Mouse (Mus musculus): ENCODE measurements around the gene Zfp36.

The Zfp36 gene

DNA sequence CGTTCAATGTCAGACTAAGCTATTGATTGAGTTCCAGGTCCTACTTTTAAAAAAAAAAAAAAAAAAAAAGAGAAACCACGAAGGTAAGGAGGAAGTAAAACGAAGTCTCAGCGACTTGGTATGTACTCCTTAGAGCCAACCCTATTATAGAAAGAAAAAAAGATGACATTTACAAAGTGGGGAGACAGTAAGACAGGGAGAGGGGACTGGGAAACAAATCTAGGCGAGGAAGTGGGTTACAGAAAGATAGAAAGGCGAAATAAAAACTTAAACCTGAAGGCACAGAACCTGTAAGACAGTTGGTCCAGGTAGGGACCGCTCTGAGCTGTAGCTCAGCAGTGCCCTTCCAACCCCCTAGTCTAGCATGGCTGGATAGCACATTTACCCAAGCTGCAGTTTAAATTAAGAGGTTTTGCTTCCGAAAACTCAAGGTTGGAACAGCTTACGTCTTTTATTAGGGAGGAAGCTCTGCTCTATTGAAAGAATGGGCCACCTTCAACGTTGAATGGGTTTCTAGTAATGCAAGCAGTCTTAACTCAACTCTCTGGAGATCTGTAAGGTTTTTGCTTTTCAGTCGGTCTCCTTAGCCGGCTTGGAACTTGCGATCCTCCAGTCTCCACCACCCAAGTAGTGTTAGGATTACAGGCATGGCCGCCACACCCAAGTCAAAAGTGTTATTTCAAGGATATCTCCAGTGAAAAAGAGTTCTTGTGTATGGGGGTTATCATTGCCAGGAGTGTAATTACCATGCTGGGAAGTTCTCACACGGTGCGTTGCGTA is at the start of gene Zfp36:
TSS of gene Zfp36 (minus strand) at position 17 of the 780 bp plus-strand sequence.
- CTCF ChIA-PET, result interaction anchor here (0.6 kb wide), 1 partner anchor 579 kb away, joined by 15 read pairs; no protein-coding TSS in a partner anchor

DNA sequence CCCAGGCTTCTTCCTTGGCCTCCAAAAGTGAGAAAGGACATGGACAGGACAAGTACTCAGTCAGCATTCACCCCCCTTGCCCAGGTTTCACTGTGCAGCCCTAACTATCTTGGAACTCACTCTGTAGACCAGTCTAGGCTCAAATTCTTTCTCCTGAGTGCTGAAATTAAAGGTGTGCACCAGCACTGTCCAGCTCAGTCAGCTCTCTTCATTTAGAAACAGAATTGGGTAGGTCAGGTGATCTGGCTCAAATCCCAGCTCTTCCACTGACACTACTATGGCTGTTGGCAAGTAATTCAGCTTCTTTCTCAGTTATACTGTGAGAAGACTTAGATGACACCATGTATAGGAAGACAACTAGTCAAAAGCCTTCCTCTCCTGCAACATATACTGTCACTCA is 47.7 kb upstream of the Zfp36 start:
- CTCF ChIA-PET, result no interaction called here

DNA sequence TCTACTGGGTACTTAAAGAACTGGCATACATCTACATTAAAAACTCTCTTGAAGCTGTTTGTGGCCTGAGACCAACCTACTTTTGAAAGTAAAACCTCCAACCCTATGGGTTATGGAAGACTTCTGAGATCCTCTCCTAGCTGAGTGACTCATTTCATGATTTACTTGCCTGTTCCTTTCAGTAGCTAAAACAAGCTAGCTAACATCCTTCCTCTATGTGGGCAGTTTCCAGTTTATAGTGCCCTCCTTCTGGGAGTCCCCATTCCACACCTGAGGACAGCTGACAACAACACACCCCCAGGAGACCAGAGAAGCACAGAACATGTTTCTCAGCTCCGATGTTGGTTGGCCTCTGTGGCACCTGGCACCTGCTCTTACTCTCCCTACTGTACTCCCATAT is 43.0 kb upstream of the Zfp36 start:
- CTCF ChIA-PET, result no interaction called here

DNA sequence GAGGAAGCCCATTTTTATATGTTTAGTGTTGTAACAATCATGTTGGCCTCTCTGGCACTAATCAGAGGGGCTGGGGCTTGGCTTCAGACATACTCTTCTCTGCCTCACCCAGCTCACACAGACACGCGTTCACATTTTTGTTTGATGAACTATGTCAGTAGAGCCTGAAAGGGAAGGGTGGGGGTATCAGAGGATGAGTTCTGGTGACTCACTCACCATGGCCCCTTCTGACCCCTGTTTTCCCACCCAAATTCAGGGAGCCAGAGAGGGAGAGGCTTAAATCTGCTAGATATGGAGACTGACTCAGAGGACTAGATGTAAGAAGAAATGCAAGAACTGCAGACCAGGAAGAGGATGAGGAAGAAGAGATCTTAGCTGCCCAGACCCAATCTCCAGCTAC is 39.4 kb upstream of the Zfp36 start:
- CTCF ChIA-PET, result no interaction called here

DNA sequence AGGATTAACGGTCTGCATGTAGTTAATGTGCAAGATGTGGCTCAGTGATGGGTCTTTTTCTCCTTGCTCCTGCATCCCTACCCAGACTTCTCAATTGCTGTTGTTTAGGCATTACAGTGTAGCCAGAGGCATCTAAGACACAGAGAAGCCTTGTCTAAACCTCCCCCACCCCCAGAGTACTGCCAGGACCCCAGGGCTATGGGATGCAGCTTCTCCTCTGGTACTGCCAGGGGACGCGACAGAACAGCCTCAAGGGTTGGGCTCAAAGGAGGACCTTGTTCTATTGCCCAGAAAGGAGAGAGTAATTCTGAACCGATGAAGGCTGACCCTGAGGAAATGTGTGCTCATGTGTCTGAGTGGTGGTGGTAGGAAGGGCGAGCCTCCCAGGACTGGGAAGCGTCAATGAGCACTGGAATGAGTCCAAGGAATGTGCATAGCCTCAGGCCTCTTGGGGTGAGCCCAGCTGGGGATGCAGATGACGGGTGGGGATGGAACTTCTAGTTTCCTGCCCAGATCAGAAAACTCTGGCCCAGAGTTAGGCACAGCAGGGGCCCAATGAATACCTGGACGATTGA is 38.1 kb upstream of the Zfp36 start:
- CTCF ChIA-PET, result no interaction called here

DNA sequence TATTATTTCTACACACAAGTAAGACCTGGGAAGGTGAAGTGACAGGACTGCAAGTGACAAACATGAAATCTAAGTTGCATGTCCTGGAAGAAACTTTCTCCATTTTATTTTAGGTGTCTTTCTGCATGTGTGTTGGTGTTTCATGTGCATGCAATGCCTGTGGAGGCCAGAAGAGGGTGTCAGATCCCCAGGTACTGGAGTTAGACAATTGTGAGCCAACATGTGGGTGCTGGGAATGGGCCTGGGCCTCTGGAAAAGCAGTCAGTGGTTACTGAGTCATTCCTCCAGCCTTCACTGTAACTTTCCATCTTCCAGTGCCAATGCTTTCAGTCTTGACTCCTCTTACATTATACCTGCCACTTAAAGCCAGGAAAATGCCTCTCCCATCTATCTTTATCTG is 37.3 kb upstream of the Zfp36 start:
- CTCF ChIA-PET, result no interaction called here

DNA sequence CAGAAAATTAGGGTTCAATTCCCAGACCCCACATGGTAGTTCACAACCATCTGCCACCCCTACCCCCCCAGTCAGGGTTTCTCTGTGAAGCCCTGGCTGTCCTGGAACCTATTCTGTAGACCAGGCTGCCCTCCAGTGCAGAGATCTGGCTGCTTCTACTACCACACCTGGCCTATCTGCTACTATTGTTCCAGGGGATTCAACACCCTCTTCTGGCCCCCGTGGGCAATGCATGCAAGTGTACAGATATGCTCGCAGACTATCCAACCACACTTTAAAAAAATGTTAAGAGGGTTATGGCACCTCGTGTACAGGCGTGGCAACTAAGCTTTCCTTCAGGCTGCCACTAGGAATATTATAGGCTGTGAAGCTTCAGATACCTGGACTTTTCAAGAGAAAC is 32.8 kb upstream of the Zfp36 start:
- CTCF ChIA-PET, result no interaction called here

DNA sequence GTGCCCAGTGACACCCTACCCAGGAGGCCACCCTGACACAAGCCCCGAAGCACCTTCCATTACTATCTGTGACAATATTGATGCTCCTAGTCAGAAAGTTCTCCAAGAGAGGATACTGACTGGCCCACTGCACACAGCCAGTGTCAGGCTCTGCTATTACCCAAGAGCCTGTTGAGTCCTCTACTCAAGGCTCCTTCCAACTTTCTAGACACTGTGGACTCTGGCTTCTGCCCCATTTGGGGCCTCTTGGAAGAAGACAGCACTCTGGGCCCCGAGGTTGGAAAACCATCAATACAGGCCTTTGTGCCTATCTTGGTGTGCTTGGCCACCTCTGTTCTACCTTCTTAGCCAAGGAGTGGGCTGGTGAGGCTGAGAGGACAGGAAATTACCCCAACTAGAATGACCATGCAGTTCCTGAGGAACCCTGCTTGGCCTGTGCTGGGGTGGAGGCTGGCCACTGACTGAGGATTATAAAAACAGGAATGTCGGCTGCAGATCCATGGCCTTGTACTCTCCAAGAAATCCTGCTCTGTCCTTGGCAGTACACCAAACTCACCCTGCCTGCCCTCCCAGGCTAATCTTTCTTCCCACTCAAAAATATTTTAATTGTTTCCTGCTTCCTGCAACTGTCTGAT is 30.9 kb upstream of the Zfp36 start:
- CTCF ChIA-PET, result interaction anchor here (1.0 kb wide), 1 partner anchor 36 kb away, joined by 4 read pairs; no protein-coding TSS in a partner anchor

DNA sequence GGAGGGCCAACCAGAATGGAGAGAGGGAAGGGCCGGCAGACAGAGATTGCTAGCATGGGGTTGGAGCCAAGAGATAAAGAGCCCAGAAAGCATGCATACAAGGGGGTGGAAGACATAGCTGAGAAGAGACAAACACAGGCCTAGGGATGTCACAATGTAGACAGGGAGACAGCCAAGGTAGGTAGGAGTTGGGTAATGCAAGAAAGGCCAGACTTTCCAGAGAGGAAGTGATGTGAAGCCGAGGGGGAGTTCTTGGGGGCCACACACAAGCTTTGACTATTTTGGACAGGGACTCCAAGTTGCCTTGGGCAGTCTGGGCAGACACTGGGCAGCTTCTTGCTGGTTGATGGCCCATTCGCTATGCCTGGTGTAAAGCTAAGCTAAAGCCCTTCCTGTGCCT is 21.9 kb upstream of the Zfp36 start:
- CTCF ChIA-PET, result no interaction called here

DNA sequence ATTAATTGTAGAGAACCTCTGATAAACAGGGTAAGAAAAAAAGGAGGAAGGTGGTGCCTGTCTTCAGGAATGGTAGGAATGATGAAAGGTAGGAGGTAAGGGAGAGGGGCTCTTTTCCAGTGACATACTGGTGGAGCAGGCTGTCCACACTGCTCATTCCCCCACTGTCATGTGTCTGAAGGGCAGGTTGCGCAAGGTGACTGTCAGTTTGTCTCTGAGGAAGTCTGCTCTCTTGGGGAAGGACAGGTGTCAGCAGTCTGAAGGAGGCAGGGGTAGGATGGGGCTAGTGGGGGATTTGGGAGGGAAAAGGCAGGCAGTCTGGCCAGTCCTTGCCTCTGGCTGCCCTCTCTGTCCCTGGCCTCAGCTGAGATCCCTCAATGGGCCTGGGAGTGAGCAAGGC is 21.0 kb upstream of the Zfp36 start:
- CTCF ChIA-PET, result no interaction called here

DNA sequence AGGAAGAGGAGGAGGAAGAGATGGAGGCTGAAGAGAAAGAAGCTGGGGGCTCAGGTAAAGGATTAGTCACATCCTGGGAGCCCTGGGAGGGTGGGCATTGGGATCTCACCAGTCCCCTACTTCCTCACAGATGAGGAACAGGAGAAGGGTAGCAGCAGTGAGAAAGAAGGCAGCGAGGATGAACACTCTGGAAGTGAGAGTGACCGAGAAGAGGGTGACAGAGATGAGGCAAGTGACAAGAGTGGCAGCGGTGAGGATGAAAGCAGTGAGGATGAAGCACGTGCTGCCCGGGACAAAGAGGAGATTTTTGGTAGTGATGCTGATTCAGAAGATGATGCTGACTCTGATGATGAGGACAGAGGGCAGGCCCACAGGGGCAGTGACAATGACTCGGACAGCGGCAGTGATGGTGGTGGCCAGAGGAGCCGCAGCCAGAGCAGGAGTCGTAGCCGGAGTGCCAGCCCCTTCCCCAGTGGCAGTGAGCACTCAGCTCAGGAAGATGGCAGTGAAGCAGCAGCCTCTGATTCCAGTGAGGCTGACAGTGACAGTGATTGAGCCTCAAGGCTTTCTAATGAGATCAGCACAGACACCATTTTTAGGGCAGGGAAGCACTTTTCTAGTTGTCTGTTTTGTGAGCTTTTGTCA is 18.8 kb upstream of the Zfp36 start:
- CTCF ChIA-PET, result no interaction called here

DNA sequence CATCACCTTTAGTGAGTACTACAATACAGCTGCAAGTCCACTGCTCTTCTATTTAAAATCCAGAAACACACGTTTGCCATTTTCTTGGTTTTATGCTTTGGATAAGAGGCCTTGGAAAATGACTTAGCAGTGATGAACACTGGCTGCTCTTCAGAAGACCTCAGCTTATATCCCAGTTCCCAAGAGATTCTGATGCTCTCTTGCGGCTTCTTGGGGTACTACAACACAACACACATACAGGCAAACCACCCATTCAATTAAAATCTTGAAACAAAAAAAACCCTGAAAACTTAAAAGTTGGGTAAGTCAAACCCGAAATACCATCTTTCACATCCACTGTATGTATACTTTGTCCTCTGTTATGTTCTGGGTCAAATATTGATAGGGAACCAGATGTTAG is 17.9 kb upstream of the Zfp36 start:
- CTCF ChIA-PET, result no interaction called here

DNA sequence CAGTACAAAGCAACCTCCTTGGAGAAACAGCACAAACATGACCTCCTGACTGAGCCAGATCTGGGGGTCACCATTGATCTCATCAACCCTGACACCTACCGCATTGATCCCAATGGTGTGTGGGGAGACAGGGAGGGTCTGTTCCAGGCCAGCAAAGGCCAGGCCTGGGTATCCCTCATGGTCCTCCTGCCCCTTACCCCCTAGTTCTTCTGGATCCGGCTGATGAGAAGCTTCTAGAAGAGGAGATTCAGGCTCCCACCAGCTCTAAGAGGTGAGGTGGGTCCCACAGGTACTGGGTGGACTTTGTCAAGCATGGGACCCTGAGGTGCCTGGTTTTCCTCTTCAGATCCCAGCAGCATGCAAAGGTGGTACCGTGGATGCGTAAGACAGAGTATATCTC is 15.4 kb upstream of the Zfp36 start:
- CTCF ChIA-PET, result no interaction called here

DNA sequence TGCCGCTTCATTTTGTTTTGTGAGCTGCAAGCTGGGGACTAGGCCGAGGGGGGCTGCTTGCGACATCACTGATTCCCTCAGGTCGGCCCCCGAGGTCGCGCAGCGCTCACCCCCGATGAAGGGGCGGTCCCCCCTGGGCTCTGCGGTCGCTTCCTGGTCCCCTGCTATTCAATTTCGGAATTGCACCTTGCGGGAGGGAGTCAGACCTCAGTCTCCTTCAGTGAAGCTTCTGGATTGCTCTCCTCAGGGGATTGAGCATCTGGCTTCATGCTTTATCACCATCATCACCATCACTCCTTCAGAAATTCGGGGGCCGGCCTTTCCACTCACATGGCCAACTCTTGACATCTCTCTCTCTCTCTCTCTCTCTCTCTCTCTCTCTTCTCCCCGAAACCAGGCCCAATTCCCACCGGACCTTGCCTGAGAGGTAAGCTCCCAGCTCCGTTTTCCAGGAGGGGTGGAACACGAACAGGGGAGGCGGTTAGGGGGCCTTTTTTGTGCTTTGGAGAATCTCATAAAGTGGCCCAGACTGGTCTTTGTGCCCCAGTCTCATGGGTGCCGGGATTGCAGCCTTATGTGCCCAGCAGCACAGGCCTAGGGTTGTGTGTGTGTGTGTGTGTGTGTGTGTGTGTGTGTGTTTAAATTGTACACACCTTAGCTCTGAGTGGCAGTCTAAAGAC is 13.4 kb upstream of the Zfp36 start:
- CTCF ChIA-PET, result interaction anchor here (0.6 to 1.0 kb wide), 4 partner anchors 11 to 1195 kb away, joined by 3 to 6 read pairs (median 4); no protein-coding TSS in a partner anchor

DNA sequence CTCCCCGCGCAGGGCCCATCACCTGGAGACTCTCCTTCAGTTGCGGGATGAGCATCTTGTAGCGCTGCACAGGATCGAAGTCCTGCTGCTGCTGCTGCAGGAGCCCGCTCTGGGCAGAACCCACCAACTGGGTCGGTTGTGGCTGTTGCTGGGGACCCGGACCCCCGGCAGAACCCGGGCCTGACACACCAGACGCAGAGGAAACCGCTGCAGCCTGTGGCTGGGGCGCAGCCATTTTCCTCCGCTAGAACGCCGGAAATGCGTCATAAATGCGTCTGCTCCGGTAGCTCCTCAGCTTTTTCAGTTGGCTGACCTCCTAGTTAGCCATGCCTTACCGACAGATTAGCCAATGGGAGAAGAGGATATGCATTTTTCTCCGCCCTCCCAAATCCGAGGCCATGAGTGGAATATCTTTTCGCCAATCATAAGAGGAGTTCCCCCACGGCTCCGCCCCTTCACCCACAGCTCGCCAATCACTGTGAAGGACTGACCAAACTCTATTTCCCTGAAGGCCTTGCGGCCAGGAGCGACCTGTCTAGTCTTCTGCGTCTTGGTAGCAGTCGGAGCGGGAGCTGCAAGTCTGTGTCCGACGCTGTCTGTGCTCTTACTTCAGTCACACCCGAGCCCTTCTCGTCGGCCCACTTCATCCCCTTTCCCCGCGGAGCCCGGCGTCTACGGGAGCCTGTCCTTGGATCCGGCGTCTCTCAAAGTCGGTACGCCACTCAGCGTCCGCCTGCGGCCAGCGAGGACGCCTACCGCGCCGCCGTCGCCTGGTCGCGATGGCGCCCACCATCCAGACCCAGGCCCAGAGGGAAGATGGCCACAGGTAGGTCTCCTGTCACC is 12.6 kb upstream of the Zfp36 start, which contains the start of the genes Med29 and Paf1:
TSS of gene Med29 (minus strand) at position 280 of the 843 bp plus-strand sequence.
TSS of gene Paf1 (plus strand) at position 523 of the 843 bp plus-strand sequence.
- CTCF ChIA-PET, result interaction anchor here (1.0 kb wide), 1 partner anchor 10 kb away, joined by 4 read pairs; no protein-coding TSS in a partner anchor

DNA sequence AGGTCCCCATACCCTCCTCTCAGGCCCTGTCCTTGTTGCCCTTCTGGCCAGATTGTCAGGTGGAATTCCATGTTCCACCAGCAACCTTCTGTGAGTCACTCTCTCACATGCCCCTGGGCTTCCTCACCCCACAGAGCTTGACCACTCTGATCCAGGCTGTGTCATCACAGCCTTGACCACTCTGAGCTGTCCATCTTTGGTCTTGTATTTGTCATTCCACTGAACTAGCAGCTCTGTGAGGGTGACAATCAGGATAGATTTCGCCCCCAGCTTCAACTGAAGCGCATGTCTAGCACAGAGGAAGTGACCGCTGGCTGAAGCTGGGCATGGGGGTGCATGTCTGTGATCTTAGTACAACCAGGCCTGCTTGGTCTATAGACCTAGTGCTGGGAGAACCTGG is 10.3 kb upstream of the Zfp36 start:
- CTCF ChIA-PET, result no interaction called here

DNA sequence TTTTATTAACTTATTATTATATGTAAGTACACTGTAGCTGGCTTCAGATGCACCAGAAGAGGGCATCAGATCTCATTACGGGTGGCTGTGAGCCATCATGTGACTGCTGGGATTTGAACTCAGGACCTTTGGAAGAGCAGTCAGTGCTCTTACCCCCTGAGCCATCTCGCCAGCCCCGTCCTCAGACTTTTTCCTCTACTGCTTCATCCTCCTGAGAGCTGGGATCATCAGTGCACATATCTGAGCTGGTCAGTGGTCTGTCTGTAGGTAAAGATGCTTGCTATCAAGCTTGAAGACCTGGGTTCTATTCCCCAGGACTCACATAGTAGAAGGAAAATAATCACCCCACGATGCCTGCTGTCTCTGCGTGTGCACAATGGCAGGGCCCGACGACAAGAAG is 7.3 kb upstream of the Zfp36 start:
- CTCF ChIA-PET, result interaction anchor here (1.8 kb wide), 1 partner anchor 14 kb away, joined by 4 read pairs; no protein-coding TSS in a partner anchor

DNA sequence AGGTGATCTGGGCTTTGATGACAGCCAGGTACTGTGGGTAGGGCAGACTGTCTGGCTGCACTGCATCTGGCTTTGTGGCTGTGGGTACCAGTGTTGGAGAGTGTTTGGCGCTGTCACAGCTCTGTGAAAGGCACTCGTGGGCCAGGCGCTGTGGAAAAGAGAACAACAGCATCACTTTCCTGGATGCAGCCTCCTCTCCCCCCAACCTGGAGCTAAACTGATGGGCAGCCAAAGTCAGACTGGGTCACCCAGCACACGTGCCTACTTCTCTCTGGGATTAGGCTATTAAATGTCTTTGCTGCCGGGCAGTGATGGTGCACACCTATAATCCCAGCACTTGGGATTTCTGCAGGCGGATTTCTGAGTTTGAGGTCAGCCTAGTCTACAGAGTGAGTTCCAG is 6.8 kb upstream of the Zfp36 start:
- CTCF ChIA-PET, result interaction anchor here (1.4 to 1.8 kb wide), 2 partner anchors 11 to 13 kb away, joined by 3 to 4 read pairs; no protein-coding TSS in a partner anchor

DNA sequence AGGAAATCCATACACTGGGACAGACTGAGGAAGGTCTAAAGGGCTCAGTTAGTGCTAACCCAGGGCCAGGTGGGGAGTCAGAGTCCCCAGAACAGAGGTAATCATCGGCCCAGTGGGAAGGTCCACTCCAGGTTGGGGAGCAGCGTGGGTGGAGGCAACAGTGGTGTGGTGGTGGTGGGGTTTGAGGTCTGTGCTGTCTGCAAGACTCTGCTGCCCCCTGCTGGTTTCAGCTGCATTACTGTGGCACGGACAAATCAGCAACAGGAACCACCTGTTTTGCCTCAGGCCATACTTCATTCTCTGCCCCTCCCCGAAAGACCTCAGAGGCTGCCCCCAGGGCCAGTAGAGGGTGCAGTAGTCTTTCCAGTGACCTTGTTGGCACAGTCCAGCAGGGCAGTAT is 6.4 kb upstream of the Zfp36 start:
- CTCF ChIA-PET, result interaction anchor here (0.6 to 1.4 kb wide), 3 partner anchors 11 to 354 kb away, joined by 3 to 4 read pairs (median 3); no protein-coding TSS in a partner anchor

DNA sequence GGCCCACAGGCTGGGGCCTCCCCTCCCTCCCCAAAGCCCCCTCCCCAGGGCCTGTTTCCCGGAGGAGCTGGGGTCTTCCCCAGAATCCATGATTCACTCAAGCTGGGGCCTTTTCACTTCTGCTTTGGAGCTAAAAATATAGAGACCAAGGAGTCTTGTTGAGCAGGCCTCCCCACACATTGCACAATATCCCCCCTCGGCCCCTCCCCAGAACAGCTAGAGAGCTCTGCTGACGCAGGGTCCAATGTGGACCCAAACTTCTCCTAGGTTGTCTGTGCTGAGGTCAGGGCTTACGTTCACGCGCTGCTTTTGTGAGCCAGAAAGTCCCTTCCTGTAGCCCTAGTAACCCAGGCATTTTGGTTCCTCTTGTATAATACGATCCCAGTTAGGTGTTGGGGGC is 6.0 kb upstream of the Zfp36 start:
- CTCF ChIA-PET, result interaction anchor here (0.6 to 1.4 kb wide), 4 partner anchors 10 to 354 kb away, joined by 3 to 6 read pairs (median 4); no protein-coding TSS in a partner anchor
